Mouse (Mus musculus) urinary bladder, postnatal 36 days (tissue): Measurements from ENCODE around the gene Gm3488.
"Not testable (repeated sequence)": the region's sequence is repeated elsewhere in the genome, so short reads cannot be mapped to it uniquely, and the experiment has no call there.

Experiments
- DNase-seq, 2 experiments: peaks; one replicate each; pipeline ENCODE4 v3.0.0; 2022; ENCODE audit warnings: low spot score in 2 of 2, mixed read lengths in 1 of 2

Gm3488 gene

GRCm38 (mm10) chr14:5501374-5501773 lies at the start of gene Gm3488:
TSS of gene Gm3488 (plus strand) at chr14:5501674.
- DNase-seq, result not testable (repeated sequence)

- not testable (repeated sequence) for DNase-seq
These were observed 46.1 kb upstream of the Gm3488 start, which contains the start of gene Gm3194 for GRCm38 (mm10) chr14:5455367-5455766. TSS of gene Gm3194 (minus strand) at chr14:5455467.

GRCm38 (mm10) chr14:5460469-5460868 lies 41.0 kb upstream of the Gm3488 start:
- DNase-seq, result not testable (repeated sequence)

- DNase-seq, result not testable (repeated sequence)
These were observed 23.7 kb upstream of the Gm3488 start, which contains the start of gene Gm8246 for GRCm38 (mm10) chr14:5477730-5478129. TSS of gene Gm8246 (minus strand) at chr14:5477830.

DNA sequence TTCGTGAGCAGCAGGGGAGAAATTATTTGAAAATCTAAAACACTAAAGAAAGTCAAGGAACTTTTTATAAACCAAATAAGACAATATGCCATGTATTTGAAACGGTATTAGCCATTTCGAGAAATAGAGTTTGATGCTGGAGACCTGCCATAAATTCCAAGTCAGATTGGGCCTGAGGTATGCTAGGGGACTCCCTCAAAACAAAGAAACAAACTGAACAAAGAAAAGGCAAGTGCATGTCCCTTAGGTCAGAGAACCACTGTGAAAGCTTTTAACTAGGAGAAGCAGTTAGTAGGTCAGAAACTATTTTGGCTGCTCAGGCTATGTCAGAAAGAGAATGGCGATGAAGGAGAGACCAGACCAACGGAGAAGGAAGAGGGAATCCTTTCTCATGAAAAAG lies 17.6 kb upstream of the Gm3488 start, which contains the start of gene Gm3187:
TSS of gene Gm3187 (plus strand) at position 301 of the 400 bp plus-strand sequence.
- DNase-seq, result not testable (repeated sequence)

GRCm38 (mm10) chr14:5538196-5538595 lies 36.7 kb downstream of the Gm3488 start, which contains the start of gene Gm3532:
TSS of gene Gm3532 (plus strand) at chr14:5538496.
- not testable (repeated sequence) for DNase-seq
